Mouse (Mus musculus) megakaryocyte, embryonic 14.5 days (primary cell): ENCODE data around the gene Hist1h4n.
"Not testable (repeated sequence)": the region's sequence is repeated elsewhere in the genome, so short reads cannot be mapped to it uniquely, and the experiment has no call there.

Experiments
- FLI1 ChIP-seq: IDR thresholded peaks from 2 replicates; pipeline ENCODE4 v1.6.1; 2012; ENCODE audit warnings: low read length, inconsistent platforms, mixed read lengths
- GATA1 ChIP-seq: IDR thresholded peaks from 3 replicates; pipeline ENCODE4 v1.6.1; 2012; ENCODE audit warnings: mixed read lengths, low read length, inconsistent platforms, borderline replicate concordance

GRCm38 (mm10) chr13:21782361-21783254 is 49.4 kb downstream of the Hist1h4n start:
- not testable (repeated sequence) for TF ChIP-seq GATA1, FLI1
